Mouse (Mus musculus) heart, adult 2 months (tissue): ENCODE data around the gene Dock1.

Experiments
- CTCF ChIP-seq: fragments of 200-600 bp; IDR thresholded peaks from 2 replicates; pipeline ENCODE4 v1.8.1; 2022; ENCODE audit warnings: antibody characterized with exemption, mild to moderate bottlenecking, moderate library complexity
- EP300 ChIP-seq: fragments of 200-500 bp; IDR thresholded peaks from 2 replicates; pipeline ENCODE4 v1.6.1; 2011; ENCODE audit warnings: low read depth, low read length, control low read depth; ENCODE audit not compliant: insufficient read depth
- POLR2A ChIP-seq: fragments of 200-500 bp; IDR thresholded peaks from 2 replicates; pipeline ENCODE4 v1.6.1; 2011; ENCODE audit warnings: mild to moderate bottlenecking, low read depth, low read length, control low read depth; ENCODE audit not compliant: insufficient read depth

DNA sequence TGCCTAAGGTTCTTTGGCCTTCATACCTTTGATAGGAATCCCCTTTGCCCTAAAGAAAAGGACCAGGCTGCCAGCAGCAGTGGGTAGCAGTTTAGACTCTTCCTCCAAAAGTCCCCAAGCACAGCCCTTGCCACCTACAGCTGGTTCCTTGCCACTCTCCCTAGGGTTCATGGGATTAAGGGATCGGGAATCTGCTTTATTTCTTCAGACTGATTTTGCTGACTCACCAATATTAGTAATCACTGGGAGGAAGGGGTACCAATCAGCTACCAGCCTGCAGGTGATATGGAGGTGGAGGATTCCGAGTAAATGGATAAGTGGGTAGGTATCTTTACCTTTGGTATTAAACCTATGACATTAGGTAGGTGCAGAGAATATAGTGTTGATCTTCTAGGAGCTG lies 340.5 kb downstream of the Dock1 start:
- no peak for TF ChIP-seq EP300
- TF ChIP-seq CTCF = no peak
- no peak for TF ChIP-seq POLR2A
